Mouse (Mus musculus) left cerebral cortex, postnatal 14 days (tissue): ENCODE measurements around the gene Rad23b. TPM values are rescaled to one million over a fixed set of nuclear protein-coding genes. Genes with fewer than 3 reads are reported as not detected.
"Not testable (repeated sequence)": the region's sequence is repeated elsewhere in the genome, so short reads cannot be mapped to it uniquely, and the experiment has no call there.

ENCODE experiments used
- DNase-seq, 2 experiments: peaks; one replicate each; pipeline ENCODE4 v3.0.0; 2021 to 2022; ENCODE audit warnings: low spot score in 2 of 2, mixed read lengths in 1 of 2
- intact Hi-C: fragments of 180-260 bp; cut with DNase I; formaldehyde crosslinking; loops from one replicate; pipeline ENCODE4 v1.15.1; 2025
- total RNA-seq, 2 experiments: library from RNA; stranded (reverse); gene quantifications; 2 replicates each; pipeline ENCODE4 v1.2.3; 2021

The Rad23b gene
- total RNA-seq, 2 experiments from 2014 or later = 206 to 211 TPM

DNA sequence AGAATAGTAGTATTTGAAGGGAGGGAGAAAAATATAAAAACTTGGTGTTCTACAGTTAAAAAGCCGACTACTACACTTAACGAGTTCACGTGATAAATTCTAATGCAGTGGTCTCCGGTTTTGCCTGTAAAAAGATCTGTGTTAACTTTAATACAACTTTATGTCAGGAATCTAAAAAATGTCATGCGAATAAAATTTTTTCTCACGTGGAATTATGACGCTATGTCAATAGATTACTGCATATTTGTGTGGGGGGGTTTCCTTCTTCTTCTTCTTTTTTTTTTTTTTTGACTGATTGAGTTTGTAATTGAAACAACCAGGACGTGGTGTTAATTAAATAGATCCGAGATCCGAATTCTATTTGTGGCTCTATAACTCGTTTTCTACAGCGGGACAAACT is 1.2 kb downstream of the Rad23b start:
- intact Hi-C loops = no loop called here
- DNase-seq = no peak

DNA sequence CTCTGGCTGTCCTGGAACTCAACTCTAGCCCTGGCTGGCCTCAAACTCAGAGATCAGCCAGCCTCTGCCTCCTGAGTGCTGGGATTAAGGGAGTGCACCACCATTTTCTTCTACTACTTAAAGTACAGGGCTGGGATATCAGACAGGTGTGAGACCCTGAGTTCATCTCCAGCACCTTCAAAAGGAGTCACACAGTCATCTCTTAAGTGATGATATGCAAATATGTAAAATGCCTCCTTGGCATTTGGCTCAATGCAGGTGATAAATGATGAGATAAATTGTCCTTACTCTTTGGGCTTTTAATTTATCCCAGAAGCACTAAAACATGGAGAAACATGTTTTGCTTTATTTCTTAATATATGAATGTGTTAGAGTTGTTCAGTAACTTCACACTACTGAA is 2.0 kb downstream of the Rad23b start:
- DNase-seq = no peak
- intact Hi-C loops = no loop called here

DNA sequence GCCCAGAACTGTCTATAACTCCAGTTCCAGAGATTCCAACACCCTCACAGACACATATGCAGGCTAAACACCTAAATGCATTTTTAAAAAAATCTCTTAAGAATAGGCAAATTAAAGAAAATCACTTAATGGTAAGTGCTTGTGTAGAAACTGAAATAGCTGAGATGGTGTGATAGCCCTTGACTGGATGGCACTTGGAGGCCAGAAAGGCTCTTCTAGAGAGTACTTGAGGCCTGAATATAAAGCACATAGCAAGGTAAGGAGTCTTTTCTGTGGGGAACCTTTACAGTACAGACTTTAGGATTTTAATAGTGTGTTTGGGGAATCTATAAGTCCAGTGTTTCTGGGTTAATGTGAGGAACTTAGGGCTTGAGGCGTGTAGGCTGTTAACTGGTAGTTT is 4.2 kb downstream of the Rad23b start:
- DNase-seq = no peak
- intact Hi-C loops = no loop called here

DNA sequence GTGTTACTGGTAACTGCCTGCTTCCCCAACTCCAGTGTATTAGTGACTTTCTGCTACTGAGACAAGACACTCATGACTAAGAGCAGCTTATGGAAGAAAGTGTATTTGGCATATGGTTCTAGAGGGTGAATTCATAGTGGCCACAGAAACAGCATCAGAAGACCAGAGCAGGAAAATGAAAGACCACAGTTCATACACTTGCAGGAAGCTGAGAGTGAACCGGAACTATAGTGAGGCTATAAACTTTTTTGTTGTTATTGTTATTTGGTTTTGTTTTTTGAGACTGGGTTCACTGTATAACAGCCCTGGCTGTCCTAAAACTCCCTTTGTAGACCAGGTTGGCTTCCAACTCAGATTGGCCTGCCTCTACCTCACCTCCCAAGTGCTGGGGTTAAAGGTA is 6.0 kb downstream of the Rad23b start:
- intact Hi-C loops = no loop called here
- no peak for DNase-seq

DNA sequence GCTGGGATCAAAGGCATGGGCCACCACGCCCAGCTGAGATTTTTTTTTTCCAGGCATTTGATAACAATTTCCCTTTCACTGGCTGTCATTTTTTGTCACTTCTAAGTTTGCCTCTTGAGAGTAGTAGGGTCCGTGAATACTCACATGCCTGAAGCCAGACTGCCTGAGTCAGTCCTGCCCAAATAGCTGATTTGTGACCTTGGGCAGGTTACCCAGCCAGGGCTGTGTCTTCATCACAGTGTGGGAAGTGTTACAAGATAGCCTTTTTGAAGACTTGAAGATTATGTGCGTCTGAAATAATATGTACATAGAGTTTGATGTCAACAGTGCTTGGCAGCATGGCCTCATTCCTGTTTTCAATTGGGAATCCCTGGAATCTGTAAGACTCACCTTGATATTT is 6.9 kb downstream of the Rad23b start:
- intact Hi-C loops = no loop called here
- DNase-seq = no peak

DNA sequence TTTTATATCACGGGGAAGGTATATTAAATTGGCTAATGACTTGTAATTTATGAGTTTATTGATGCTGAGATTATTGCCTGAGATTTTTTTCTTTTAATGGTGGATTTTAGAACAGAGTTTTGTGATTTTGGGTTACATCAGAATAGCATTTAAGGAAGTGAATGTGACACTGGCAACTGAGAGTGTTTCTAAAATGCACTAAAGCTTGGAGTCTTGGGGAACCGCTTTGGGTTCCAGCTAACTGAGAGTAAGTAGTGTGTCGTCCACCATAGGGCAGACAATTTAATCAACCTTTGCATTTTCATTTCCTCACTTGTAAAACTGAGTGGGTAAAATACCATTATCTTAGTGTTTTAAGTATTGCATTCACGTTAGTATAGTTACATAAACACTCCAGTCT is 14.0 kb downstream of the Rad23b start:
- intact Hi-C loops = no loop called here
- no peak for DNase-seq

DNA sequence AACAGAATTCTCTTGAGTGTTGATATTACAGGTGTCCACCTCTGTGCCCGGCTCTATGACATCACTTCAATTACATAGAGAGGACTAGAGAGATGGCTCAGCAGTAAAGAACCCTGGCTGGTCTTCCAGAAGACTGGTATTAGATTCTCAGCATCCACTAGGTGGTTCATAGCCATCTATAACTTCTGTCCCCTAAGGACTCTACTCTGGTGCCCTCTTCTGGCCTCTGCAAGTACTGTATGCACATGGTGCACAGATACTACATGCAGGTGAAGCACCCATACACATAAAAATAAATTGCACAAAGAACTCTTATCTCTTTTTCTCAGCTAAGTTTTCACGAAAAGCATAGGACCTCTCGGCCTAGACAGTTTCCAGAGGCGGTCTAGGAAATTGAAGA is 14.5 kb downstream of the Rad23b start:
- DNase-seq = no peak
- intact Hi-C loops = no loop called here

DNA sequence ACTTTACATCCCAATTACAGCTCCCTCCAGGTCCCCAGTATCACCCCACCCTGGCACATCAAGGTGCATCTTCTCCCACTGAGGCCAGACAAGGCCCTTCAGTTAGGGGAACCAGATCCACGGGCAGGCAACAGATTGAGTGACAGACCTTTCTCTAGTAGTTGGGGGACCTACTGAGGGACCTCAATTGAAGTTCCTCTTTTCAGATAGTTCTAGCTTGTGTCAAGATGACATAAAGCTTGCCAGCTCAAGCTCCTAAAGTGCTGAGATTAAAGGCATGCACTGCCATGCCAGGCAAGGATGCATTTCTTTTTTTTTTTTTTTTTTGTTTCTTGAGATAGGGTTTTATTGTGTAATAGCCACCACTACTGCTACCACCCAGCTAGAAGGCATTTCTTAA is 16.2 kb downstream of the Rad23b start:
- no peak for DNase-seq
- intact Hi-C loops = no loop called here

DNA sequence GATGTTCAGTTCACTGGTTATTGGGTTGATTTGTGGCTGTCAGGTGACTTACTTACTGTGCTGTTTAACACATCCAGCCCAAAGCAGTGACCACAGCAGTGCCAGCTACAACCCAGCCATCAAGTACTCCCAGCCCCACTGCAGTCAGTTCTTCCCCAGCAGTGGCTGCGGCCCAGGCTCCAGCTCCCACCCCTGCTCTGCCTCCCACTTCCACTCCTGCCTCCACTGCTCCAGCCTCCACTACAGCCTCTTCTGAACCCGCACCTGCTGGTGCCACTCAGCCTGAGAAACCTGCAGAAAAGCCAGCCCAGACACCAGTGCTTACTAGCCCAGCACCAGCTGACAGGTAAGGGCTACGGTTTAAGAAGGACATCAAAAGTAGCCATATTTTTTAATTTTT is 20.3 kb downstream of the Rad23b start:
- no peak for DNase-seq
- intact Hi-C loops = no loop called here

DNA sequence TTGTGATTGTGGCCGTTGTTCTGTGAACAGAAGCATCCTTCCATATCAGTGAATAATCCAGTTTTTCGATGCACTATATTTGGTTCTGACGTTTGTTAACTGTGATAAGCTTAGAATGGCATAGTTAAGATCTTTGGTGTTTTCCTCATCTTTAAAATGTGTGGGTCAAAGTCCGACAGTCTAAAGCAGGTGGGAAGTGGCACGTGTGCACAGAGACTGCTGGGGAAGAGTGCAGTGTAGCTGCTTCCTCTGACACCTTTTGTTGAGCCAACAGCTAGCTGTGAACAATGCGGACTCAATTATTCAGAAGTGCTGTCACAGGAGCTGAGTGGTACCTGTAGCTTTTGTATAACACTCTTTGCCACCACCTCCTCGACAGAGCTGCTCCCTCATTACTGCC is 21.5 kb downstream of the Rad23b start:
- intact Hi-C loops = no loop called here
- DNase-seq = no peak

DNA sequence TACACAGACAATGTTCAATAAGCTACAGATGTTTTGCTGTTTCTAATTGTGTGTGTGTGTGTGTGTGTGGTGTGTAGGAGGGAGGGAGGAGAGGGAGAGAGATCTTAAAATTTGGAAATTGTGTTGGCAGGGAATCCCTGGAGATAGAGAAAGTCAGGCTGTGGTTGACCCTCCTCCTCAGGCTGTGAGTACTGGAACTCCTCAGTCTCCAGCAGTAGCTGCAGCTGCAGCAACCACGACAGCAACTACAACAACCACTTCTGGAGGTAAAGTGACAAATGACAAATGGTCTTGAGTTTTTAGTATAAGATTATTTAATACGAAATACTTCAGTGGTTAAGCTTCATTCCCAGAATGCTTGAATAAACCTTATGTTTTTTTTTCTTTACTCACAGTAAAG is 32.5 kb downstream of the Rad23b start:
- no peak for DNase-seq
- intact Hi-C loops = no loop called here

DNA sequence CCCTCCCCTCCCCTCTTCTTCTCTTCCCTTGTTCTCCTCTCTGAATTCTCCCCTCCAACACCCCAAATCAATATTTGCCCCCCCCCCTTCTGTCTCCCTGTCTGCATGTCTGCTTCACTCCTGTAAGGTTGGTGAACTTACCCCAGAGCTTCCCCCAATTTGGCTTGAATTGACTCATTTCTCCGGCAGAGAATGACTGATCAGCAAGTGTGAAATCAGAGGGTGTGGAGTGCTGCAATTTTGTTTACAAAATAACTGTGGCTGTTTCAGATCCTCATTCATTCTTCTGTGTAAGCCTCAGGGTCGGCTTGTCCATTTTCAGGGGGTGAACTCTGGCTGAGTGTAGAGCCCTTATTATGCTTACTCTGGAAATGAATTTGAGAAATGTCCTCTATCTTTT is 36.9 kb downstream of the Rad23b start:
- intact Hi-C loops = no loop called here
- DNase-seq = no peak

DNA sequence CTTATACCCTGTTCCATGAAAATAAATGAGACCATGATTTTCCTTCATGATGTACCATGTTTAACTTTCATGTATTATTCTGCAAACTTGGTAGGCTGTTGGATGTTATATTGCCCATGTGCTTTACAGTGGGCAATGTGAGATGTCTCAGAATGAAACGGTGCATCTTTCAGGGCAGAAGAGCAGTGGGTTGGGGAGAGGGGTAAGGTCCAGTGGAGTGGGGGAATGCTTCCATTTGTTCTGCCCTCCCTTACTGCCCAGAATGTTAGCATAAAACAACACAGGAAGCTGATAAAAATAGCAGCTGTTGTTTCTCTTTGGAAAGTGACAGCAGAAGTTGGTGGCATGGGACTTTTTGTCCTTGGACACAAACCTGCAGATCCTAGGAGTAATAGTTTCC is 41.6 kb downstream of the Rad23b start:
- DNase-seq = no peak
- intact Hi-C loops = no loop called here

DNA sequence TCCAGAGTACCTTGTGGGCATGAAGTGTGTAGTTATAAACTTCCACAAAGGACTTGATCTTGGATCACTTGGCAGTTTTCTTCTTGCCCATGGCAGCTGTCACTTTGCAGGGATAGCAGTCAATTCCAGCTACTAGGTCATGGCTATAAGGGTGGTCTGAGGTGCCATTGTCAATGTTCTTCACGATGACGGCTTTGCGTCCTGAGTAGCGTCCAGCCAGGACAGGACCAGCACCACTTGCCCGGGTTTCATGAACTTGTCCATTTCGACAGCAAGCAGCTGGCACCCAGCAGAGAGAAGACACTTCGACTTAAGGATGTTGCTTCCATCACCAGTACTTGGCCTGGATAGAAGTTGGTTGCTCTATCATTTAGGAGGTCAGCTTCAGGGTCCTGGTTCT is 42.6 kb downstream of the Rad23b start:
- no peak for DNase-seq
- intact Hi-C loops = no loop called here

DNA sequence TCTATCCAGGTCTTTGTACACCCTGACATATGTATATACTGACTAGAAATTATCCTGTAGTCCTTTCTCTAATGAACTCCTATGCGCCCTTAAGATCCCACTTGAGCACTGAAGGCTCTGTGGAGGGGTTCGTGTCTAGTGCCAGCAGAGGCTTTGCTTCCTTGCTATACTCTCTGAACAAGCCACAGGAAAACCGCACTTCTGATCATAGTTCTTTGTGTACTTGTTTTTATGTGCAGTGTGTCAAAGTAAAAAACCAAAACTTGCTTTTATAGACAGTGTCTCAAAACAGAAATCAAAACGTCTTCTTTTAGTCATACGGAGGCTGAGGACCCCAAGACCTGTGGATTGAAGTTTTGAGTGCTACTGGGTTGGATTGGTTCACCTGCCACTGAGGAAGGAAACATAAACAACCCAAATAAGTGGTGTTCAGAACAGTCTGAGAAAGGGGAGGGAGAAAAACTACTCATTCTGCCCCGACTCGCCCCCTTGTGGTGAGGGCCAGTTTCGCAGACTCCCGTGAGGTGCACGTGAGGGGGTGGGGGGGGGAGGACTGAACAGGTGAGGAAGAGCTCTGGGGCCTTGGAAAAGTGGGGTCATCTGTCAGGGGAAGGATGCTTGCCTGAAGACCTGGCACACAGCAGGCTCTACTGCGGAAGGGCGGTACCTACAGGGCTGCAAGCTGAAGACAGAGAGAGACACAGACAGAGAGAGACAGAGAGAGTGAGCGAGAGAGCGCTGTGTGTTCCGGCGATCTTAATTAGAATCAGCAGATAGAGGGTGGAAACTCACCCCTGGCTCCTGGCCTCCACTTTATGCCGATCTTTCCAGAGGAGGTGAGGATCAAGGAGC is 48.3 kb downstream of the Rad23b start:
- peak in 1 of 2 experiments; percentile 23 for DNase-seq
- intact Hi-C loops = no loop called here

DNA sequence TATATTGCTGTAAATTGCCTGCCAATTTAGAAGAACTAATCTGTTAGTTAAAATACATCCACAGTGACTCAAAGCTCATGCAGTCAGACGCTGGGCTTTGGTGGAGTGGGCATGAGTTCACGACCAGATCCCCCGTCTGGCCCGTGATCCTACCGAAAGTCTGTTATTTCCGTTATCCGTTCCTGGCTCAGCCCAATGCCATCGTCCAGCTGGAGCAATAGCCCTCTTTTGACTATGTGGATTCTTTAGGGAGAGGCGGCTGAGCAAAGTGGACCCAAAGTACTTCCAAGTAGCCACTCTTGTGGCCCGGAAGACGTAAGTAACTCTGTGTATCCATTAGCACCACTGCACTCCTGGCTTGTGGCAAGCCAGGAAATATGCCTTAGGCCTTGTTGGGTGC is 49.1 kb downstream of the Rad23b start:
- no peak for DNase-seq
- intact Hi-C loops = no loop called here

DNA sequence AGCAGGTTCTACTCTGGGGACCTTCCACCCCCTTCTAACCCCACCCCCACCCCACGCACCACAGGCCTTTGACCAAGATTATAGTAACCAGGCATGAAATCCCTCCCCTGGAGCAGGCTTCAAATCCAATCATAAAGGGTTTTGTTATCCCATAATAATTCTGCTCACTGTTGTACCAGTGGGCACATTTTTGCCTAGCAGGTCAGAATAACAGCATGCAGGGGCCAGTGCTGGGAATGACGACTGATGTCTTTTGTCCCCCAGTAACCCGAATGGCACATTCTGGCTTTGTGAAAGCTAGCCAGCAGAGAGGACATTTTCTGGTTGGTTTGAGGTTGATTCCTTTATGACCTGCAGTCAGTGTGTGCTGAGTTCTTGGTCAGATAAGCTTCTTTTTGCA is 55.5 kb downstream of the Rad23b start:
- DNase-seq = no peak
- intact Hi-C loops = no loop called here

DNA sequence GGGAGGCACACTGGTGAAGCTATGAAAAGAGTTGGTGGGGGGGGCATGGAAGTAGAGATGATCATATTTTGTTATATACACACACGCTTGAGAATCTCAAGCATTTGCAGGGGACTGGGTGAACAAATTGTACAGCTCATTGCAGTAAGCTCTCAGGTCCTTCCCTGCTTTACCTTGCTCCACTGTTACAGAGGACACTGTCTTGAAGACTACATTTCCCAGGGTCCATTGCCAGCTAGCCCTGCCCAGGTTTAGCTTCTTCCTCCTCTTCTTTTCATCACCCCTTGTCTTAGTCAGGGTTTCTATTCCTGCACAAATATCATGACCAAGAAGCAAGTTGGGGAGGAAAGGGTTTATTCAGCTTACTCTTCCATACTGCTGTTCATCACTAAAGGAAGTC is 56.7 kb downstream of the Rad23b start:
- DNase-seq = no peak
- intact Hi-C loops = no loop called here

DNA sequence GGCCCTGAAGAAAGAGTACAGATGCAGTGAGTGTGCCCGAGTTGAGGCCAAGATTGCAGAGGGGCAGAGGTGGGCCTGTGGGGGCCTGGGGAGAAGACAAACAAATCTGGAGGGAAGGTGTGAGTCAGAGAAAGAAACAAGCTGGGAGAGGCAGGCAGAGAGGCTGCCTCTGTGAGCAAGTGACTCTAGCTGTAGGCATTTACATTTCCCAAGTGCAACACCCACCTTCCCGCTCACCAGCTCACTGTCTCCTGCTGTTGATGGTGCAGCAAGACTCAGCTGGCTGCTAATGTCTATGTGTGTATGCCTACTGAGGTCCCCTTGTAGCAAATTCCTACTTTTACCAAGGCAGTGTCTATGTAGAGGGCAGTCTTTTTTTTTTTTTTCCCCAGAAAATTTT is 58.2 kb downstream of the Rad23b start:
- intact Hi-C loops = no loop called here
- peak; percentile 57 to 75 for DNase-seq

DNA sequence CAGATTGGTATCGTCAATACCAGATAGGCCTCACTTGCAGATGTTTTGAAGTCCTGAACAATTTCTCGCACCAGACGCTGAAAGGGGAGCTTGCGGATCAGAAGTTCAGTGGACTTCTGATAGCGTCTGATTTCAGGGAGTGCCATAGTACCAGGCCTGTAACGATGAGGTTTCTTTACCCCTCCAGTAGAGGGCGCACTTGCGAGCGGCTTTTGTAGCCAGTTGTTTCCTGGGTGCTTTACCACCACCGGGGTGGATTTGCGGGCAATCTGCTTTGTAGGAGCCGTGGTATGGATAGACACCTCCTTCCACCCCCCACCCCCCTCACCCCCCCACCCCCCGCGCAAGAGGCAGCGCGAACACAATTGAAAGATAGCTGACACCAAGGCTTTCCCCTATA is 59.2 kb downstream of the Rad23b start:
- intact Hi-C loops = no loop called here
- no peak for DNase-seq

DNA sequence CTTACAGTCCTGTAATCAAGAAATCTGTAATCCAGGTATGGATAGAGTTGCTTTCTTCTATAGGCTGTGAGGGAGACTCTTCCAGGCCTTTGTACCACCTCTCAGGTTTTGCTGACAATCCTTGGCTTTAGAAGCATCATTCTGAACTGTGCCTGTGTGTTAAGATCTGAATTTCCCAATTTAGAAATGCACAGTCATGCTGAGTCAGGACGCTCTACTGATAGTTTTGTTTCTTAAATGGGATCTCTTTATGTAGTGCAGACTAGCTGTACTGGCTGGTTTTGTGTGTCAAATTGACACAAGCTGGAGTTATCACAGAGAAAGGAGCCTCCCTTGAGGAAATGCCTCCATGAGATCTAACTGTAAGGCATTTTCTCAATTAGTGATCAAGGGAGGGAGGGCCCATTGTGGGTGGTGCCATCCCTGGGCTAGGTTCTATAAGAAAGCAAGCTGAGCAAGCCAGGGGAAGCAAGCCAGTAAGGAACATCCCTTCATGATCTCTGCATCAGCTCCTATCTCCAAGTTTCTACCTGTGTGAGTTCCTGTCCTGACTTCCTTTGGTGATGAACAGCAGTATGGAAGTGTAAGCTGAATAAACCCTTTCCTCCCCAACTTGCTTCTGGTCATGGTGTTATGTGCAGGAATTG is 59.9 kb downstream of the Rad23b start:
- intact Hi-C loops, DNase-seq: not testable (repeated sequence)
